Mouse (Mus musculus) right cerebral cortex, postnatal 25 days (tissue): ENCODE data around the gene Gm26897.

Source experiments
- DNase-seq: peaks from one replicate; pipeline ENCODE4 v3.0.0; 2022

The Gm26897 gene

GRCm38 (mm10) chr5:111733851-111734250, at the start of gene Gm26897:
Gene Gm26897 (plus strand): TSS chr5:111733924.
- no peak for DNase-seq

GRCm38 (mm10) chr5:111687370-111687769, 46.4 kb upstream of the Gm26897 start:
- no peak for DNase-seq

GRCm38 (mm10) chr5:111688584-111688983, 45.1 kb upstream of the Gm26897 start:
- no peak for DNase-seq

- DNase-seq, result no peak
Measured at GRCm38 (mm10) chr5:111697996-111698395, 35.7 kb upstream of the Gm26897 start.

- DNase-seq, result no peak
Measured at GRCm38 (mm10) chr5:111699711-111700303, 33.9 kb upstream of the Gm26897 start.

- DNase-seq, result no peak
Measured at GRCm38 (mm10) chr5:111701634-111702329, 31.9 kb upstream of the Gm26897 start.

- no peak for DNase-seq
Measured at GRCm38 (mm10) chr5:111703586-111703985, 30.1 kb upstream of the Gm26897 start.

GRCm38 (mm10) chr5:111704326-111704725, 29.4 kb upstream of the Gm26897 start:
- no peak for DNase-seq

- no peak for DNase-seq
Measured at GRCm38 (mm10) chr5:111709195-111709901, 24.4 kb upstream of the Gm26897 start.

GRCm38 (mm10) chr5:111719018-111719417, 14.7 kb upstream of the Gm26897 start:
- no peak for DNase-seq

GRCm38 (mm10) chr5:111720726-111721125, 13.0 kb upstream of the Gm26897 start:
- peak; percentile 56 for DNase-seq

- DNase-seq, result peak; percentile 43
Measured at GRCm38 (mm10) chr5:111724713-111725112, 9.0 kb upstream of the Gm26897 start.

- no peak for DNase-seq
Measured at GRCm38 (mm10) chr5:111725195-111725920, 8.4 kb upstream of the Gm26897 start.

GRCm38 (mm10) chr5:111728411-111728810, 5.3 kb upstream of the Gm26897 start:
- no peak for DNase-seq

- no peak for DNase-seq
Measured at GRCm38 (mm10) chr5:111730560-111731167, 3.1 kb upstream of the Gm26897 start.

- DNase-seq, result no peak
Measured at GRCm38 (mm10) chr5:111732194-111732593, 1.5 kb upstream of the Gm26897 start.

GRCm38 (mm10) chr5:111739480-111739879, 5.8 kb downstream of the Gm26897 start:
- no peak for DNase-seq

GRCm38 (mm10) chr5:111740384-111741275, 6.9 kb downstream of the Gm26897 start:
- no peak for DNase-seq

GRCm38 (mm10) chr5:111741352-111741751, 7.6 kb downstream of the Gm26897 start:
- DNase-seq, result no peak

- no peak for DNase-seq
Measured at GRCm38 (mm10) chr5:111742290-111742898, 8.7 kb downstream of the Gm26897 start.

- no peak for DNase-seq
Measured at GRCm38 (mm10) chr5:111749599-111749998, 15.9 kb downstream of the Gm26897 start.
